Mouse (Mus musculus) embryonic fibroblast, embryonic 13.5 days (primary cell): ENCODE results near the gene Ergic2. TPM values are rescaled to one million over a fixed set of nuclear protein-coding genes. Genes with fewer than 3 reads are reported as not detected.
"Not testable (repeated sequence)": the region's sequence is repeated elsewhere in the genome, so short reads cannot be mapped to it uniquely, and the experiment has no call there.

ENCODE experiments used
- H3K27ac ChIP-seq: 2 replicates; pipeline ENCODE4 v1.5.1; 2012; ENCODE audit warnings: low read length, control low read depth, inconsistent platforms; ENCODE audit not compliant: insufficient read depth
- H3K4me1 ChIP-seq: 2 replicates; pipeline ENCODE4 v1.6.1; 2011; ENCODE audit warnings: low read length; ENCODE audit not compliant: control insufficient read depth, insufficient read depth
- H3K4me3 ChIP-seq: 2 replicates; pipeline ENCODE4 v1.5.1; 2011; ENCODE audit warnings: mild to moderate bottlenecking, control low read depth, low read length; ENCODE audit not compliant: insufficient read depth
- CTCF ChIP-seq: IDR thresholded peaks from 2 replicates; pipeline ENCODE4 v1.5.1; 2011; ENCODE audit warnings: mild to moderate bottlenecking, control low read depth, low read length, moderate library complexity, borderline replicate concordance; ENCODE audit not compliant: insufficient read depth
- POLR2A ChIP-seq: IDR thresholded peaks from 2 replicates; pipeline ENCODE4 v1.6.1; 2011; ENCODE audit warnings: low read depth, mild to moderate bottlenecking, control low read depth, low read length, moderate library complexity
- polyA plus RNA-seq: library from polyadenylated mRNA; stranded (reverse); fragments of >200 nt; gene quantifications from 2 replicates; pipeline ENCODE4 v1.2.4, GENCODE M21; 2011; ENCODE audit warnings: low read depth; ENCODE audit not compliant: missing spikeins, insufficient read length

Gene Ergic2
- polyA plus RNA-seq, 1 experiment = 152 TPM

DNA sequence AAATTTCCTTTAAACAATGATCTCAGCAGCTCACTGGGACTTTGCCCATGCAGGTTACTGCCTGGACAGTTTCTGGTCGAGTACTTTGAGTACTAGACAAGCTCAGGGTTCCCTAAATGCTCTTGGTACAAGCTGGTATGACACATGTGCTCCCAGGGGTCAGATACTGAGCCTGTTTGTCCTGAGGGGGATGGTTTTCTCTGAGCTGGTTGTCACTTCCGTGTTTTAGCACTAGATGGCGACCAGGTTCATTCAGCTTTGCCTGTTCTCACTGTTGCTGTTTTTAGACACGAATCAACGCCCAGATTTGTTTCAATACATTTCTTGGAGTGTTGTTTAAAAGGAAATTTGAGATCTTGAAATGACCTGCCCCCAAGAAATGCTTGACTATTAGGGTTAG, 2.6 kb upstream of the Ergic2 start:
- H3K27ac ChIP-seq = no peak overlapping the region
- H3K4me1 ChIP-seq = peaks cover 4% of the 10 kb centered on the region; the same call in 1 of the 2 replicates

DNA sequence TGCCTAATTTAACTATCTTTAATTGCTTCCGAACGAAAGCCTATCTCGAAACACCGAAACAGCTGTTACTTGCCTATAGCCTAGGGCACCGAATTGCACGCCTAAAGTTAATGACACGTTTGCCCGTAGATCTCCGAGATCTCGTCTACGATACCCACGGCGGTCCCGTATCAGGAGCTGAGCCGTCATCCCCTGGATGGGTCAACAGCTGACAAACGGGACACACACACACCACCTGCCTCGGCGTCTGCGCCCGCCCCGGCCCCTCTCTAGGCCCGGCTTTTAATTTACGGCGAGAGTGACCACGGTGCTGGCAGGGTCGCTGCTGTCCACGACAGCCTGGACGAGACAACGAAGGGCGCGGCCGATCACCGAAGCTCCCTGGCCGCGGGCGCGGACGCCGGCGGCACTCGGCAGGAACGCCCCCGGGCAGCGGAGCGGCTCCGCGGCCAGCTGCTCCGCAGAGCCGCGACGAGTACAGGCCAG, 740 bp downstream of the Ergic2 start:
- TF ChIP-seq CTCF = no peak
- Histone ChIP-seq H3K4me3 (peak overlapping the region; percentile 92), H3K4me1 (peaks cover 4% of the 10 kb centered on the region; the same call in 1 of the 2 replicates), H3K27ac (no peak overlapping the region)

More for the DNA sequence above, 2.6 kb upstream of the Ergic2 start:
- no peak for TF ChIP-seq POLR2A
- no peak for TF ChIP-seq CTCF
- H3K4me3 ChIP-seq = no peak overlapping the region

DNA sequence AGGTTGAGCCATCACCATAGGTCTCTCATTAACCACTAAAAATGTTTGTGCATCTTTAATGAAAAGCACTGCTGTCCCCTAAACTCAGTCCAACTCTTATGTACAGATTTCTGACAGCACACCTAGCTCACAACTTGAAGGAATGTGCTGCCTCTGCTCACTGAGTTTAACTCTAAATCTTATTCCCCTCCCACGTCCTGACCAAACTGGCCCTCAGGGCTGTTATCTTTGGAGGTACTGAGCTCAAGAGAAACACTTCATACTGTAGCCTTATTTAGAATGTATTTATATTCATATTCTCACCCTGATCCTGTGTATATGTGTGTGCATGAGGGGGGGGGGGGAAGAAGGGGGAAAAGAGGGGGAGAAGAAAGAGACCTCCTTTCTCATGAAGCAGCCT, 4.7 kb downstream of the Ergic2 start:
- no peak for TF ChIP-seq CTCF
- TF ChIP-seq POLR2A = no peak
- no peak overlapping the region for H3K27ac ChIP-seq
- peaks cover 3% of the 10 kb centered on the region; the same call in 1 of the 2 replicates for H3K4me1 ChIP-seq
- no peak overlapping the region for H3K4me3 ChIP-seq

DNA sequence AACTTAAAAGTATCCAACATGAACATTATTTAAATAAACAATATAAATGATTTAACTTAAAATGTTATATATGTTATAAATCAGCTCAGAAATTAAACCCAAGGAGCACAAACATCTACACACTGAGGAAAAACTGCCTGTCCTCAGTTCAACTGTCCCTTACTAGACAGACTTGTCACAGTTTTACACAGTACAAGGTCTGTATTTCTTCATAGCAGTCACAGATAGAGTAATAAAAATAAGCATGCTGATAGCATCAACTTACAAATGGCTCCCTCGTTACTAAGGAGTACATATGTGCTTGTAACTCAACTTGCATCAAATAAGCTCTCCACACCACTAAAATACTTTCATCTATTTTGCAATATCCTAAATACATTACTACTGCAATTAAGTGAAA, 7.0 kb downstream of the Ergic2 start:
- Histone ChIP-seq H3K4me3 (no peak overlapping the region), H3K27ac (no peak overlapping the region), H3K4me1 (no peaks in the 10 kb centered on the region)
- TF ChIP-seq POLR2A (no peak), CTCF (no peak)

DNA sequence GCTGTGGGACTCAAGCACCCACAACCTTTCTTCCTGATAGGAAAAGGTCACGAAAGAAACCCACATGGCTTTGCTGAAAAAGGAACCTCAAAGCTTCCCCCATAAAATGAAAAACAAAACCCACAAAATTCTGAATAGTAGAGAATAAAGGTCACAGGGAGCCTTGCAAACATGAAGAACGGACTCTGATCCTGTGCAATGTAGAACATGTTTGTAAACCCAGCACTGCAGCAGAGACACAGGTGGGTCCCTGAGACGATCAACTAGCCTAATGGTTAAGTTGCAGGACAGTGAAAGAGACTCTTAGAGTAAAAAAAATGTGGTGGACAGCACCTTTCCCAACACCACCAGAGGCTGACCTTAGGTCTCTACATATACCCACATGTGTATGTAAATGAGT, 12.4 kb downstream of the Ergic2 start:
- TF ChIP-seq POLR2A (no peak), CTCF (no peak)
- Histone ChIP-seq H3K4me3 (no peak overlapping the region), H3K27ac (no peak overlapping the region), H3K4me1 (no peaks in the 10 kb centered on the region)

DNA sequence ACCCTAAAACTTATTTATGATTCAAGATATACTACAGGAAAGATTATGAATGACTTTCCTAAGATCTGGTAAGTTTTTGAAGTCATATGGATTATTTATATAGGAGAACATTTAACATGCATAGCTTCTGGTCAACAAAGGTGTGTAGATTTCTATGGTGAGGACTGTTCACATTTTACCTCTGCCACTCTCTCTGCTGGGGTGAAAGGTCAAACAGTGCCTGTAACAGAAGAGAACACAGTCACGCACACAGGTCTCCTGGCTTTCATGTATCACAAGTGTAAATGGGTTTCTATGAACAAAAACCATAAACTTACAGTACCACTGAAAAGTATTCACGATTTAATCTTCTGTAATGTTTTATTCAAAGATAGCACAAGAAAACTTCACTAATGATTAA, 13.0 kb downstream of the Ergic2 start:
- Histone ChIP-seq H3K4me1 (no peaks in the 10 kb centered on the region), H3K4me3 (no peak overlapping the region), H3K27ac (no peak overlapping the region)
- TF ChIP-seq CTCF (no peak), POLR2A (no peak)

DNA sequence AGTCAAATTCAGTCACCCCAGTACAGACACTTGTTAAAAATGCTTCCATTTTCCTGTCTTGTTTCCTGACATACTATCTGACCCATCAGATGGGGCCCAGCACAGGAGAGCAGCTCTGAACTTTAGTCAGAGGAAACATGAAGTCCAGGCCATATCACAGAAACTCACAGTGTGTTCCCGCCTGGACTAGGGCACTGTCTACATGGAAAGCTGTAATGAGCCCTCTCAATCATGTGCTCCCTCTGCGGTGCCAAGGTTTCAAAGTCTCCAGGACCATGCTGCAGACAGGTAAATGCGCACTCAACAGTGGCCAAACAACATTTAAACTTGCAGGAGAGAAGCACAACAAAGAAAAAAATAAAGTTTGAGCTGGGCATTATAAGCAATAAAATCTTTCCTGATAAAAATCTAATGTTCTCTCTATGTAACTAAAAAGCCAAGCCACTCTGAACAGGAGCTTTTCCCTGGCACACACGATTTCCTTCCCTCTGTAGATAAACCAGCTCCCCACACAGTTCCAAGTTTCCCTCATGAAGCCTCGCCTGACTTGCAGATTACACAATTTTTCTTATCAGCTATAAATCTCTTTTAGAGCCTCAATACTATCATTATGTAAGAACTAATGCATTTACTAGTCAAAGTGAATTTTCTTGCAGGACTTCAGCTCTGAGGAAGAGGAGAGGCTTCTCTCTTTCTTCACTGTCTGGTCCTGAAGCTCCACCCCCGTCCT, 18.0 kb downstream of the Ergic2 start:
- H3K4me1 ChIP-seq = no peaks in the 10 kb centered on the region
- TF ChIP-seq CTCF (no peak), POLR2A (no peak)
- no peak overlapping the region for H3K4me3 ChIP-seq
- no peak overlapping the region for H3K27ac ChIP-seq

DNA sequence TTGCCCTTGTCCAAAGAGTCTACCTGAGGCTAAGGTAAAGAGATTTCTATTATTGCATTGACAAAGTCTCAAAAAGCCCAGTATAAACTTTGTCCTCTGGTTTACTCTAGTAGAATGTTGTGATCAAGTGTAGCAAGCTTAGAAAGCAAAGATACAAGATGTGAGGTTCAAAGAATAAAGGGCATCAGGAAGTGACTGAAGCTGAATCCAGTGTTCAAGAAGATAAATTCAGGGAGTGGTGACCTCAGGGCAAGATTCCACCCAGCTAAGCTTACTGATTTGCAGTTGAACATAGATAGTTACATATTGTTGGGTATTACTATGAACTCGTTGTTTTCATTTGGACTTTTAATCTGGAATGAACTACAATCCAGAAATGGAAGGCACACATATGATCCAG, 26.5 kb downstream of the Ergic2 start:
- no peak for TF ChIP-seq POLR2A
- TF ChIP-seq CTCF = no peak
- Histone ChIP-seq H3K4me1 (no peaks in the 10 kb centered on the region), H3K4me3 (no peak overlapping the region), H3K27ac (no peak overlapping the region)

DNA sequence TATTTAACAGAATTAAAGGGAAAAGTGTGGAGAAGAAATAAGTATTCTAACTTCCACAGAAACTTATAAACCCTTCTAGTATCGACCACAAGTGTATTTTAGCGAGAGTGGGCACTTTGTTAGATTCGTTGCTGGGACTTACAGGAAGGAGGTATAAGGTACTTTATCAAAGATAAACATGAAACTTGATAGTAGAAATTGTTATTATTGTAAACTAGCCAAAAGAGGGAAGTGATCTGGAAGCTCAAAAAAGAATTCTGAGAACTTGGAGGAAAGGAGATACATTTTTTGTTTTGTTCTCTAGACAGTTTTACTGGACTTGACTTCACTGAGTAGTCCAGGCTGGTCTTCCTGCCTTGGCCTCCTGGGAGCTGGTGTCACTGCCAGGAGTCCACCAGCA, 39.3 kb downstream of the Ergic2 start:
- no peak overlapping the region for H3K27ac ChIP-seq
- TF ChIP-seq CTCF = no peak
- no peak for TF ChIP-seq POLR2A
- H3K4me1 ChIP-seq = no peaks in the 10 kb centered on the region
- H3K4me3 ChIP-seq = no peak overlapping the region

DNA sequence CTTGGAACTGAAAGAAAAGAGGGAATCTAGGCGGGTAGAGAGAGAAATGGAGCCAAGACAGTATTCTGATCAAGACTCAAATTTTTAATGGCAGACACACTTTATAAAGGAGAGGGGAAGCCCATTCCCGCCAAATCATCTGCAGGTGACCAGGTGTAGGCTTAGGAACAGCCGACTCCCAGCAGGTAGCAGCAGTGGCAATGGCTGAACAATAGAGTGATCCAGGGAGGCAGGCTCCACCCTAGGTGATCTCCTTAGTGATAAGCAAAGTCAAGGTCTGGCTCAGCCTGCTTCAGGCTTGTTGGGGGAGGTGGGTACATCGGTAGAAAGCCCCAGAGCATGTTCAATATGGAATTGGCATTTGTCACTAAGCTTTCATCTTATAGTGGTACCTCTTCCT, 59.9 kb downstream of the Ergic2 start:
- not testable (repeated sequence) for H3K4me3 ChIP-seq, H3K27ac ChIP-seq, H3K4me1 ChIP-seq

DNA sequence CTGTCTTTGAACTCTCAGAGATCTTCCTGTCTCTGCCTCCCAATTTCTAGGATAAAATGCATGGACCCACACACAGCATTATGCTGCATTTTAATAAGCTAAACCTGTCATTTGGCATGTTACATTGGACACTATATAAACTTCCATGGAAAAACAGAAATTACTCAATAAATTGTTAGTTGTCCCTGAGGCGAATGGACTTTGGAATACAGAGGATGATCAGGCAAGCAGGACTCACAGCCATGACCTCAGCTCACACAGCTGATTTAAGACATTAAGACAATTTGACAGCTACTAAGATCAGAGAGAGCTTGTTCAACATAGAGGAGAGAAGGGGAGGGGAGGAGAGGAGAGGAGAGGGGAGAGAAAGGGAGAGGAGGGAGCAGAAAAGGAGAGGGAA, 69.8 kb downstream of the Ergic2 start:
- no peaks in the 10 kb centered on the region for H3K4me1 ChIP-seq
- TF ChIP-seq CTCF = no peak
- TF ChIP-seq POLR2A = no peak
- H3K4me3 ChIP-seq = no peak overlapping the region

More for the DNA sequence above, 69.8 kb downstream of the Ergic2 start:
- no peak overlapping the region for H3K27ac ChIP-seq
